24 mouse cellular contexts compared by ENCODE assay signal in the genomic region with DNA sequence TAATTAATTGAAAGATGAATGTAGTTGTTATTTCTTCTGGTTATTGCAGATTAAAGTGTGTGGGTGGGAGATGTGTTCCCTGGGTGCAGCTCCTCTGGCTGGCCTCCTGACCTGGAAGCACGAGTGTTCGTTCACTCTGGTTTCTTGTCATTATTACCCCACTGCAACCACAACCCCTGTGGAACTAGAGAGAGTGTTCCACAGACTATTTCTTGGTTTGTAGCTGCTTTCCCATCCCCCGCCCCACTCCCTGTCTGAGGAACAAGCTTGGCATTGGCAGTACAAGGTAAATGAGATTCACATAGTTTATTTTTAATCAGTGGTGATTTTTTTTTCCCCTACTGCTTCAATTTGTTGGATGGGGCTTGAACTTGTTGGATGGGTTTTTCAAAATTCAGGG.
DNase-seq lines count a peak whose midpoint lies in the region; ATAC-seq and TF ChIP-seq lines count a peak whose summit lies in the region.
"Had no signal": no experiment of that assay in that cellular context is flagged by ENCODE, and none has a peak within 500 bp of the region (broad histone marks: within the 10 kb centered on the region; RNA-seq: fewer than 3 reads in every experiment).

No protein-coding gene starts in this region.

- 57% methylated on average over 3 of the region's 3 CpGs for WGBS in midbrain, embryonic 16.5 days

- peak; percentile 31 to 32 for DNase-seq in cerebellum, postnatal 10 days
- DNase-seq in cerebellum, adult 11-12 months, result no peak
- peak; percentile 8 for DNase-seq in lung, postnatal 36 days
- DNase-seq in lung, adult 18-20 months, result no peak
- DNase-seq in brain, embryonic 14.5 days (ENCODE audit: low read depth), result peak; percentile 38
- no peak for DNase-seq in spleen, postnatal 14 days (ENCODE audit: low spot score in 2 of 2)
- DNase-seq: adrenal gland, postnatal 10 days; adrenal gland, postnatal 36 days; cerebellum, adult 11 months; cerebellum, adult 8-10 months; gastrocnemius, postnatal 10 days; gastrocnemius, postnatal 36 days; heart, postnatal 10 days; heart, postnatal 36 days had no signal

- no peaks in the 10 kb centered on the region for H3K27me3 ChIP-seq in midbrain, embryonic 16.5 days (ENCODE audit: control insufficient read depth, insufficient read depth, low read depth, low read length)
- H3K27me3 ChIP-seq: forebrain, embryonic 13.5 days; heart, embryonic 15.5 days; hindbrain, embryonic 13.5 days had no signal

- peaks cover 2% of the 10 kb centered on the region; the same call in 1 of the 2 replicates for H3K4me1 ChIP-seq in midbrain, embryonic 16.5 days (ENCODE audit: control insufficient read depth, insufficient read depth, low read length)
- H3K4me1 ChIP-seq: forebrain, embryonic 10.5 days; heart, embryonic 15.5 days; hindbrain, embryonic 10.5 days had no signal

- no peak overlapping the region for H3K4me2 ChIP-seq in midbrain, embryonic 16.5 days (ENCODE audit: low read length)
- H3K4me2 ChIP-seq: forebrain, embryonic 13.5 days; heart, embryonic 11.5 days; heart, embryonic 15.5 days; hindbrain, embryonic 13.5 days had no signal

- H3K9ac ChIP-seq in midbrain, embryonic 16.5 days (ENCODE audit: low read depth, low read length), result no peak overlapping the region
- H3K9ac ChIP-seq: forebrain, embryonic 13.5 days; heart, embryonic 15.5 days; hindbrain, embryonic 13.5 days had no signal

- H3K27ac ChIP-seq in midbrain, embryonic 16.5 days (ENCODE audit: low read length), result 0 out of 2 replicates have a peak overlapping the region, but pooled peaks have one; percentile 26
- H3K27ac ChIP-seq: forebrain, embryonic 10.5 days; forebrain, embryonic 13.5 days; heart, embryonic 15.5 days; hindbrain, embryonic 10.5 days; hindbrain, embryonic 13.5 days had no signal

- no peak for ATAC-seq in midbrain, embryonic 16.5 days
- ATAC-seq: activated CD4-positive, CD25-positive, alpha-beta regulatory T cell, adult 4 months; forebrain, embryonic 13.5 days; forebrain, embryonic 16.5 days; hindbrain, embryonic 16.5 days had no signal

- TF ChIP-seq POLR2A in brain, embryonic 14.5 days (IDR thresholded peaks at IDR 0.05; ENCODE audit: borderline replicate concordance, extremely low read depth, insufficient read depth, insufficient read length, poor library complexity, severe bottlenecking), result no peak

- H3K9me3 ChIP-seq in midbrain, embryonic 16.5 days (replicated peaks; ENCODE audit: control insufficient read depth, low read length, poor library complexity, severe bottlenecking), result no peaks in the 10 kb centered on the region; the same call in 1 of the 2 replicates
- H3K9me3 ChIP-seq: forebrain, embryonic 10.5 days; forebrain, embryonic 13.5 days; heart, embryonic 15.5 days; hindbrain, embryonic 10.5 days; hindbrain, embryonic 13.5 days had no signal

- H3K4me3 ChIP-seq in midbrain, embryonic 16.5 days (ENCODE audit: low read depth, low read length), result no peak overlapping the region
- H3K4me3 ChIP-seq: forebrain, embryonic 10.5 days; forebrain, embryonic 13.5 days; heart, embryonic 15.5 days; hindbrain, embryonic 10.5 days; hindbrain, embryonic 13.5 days had no signal

- TF ChIP-seq CTCF in brain, embryonic 14.5 days (IDR thresholded peaks at IDR 0.05; ENCODE audit: borderline replicate concordance, extremely low read depth, insufficient read depth, insufficient read length), result no peak

- no peaks in the 10 kb centered on the region for H3K36me3 ChIP-seq in midbrain, embryonic 16.5 days (ENCODE audit: control insufficient read depth, insufficient read depth, low read length)
- H3K36me3 ChIP-seq: heart, embryonic 15.5 days; hindbrain, embryonic 13.5 days had no signal

Comparison
In these comparisons a context has a peak if more than half of its experiments do, and no peak if none do; other contexts are left out.
1. DNase-seq: peak in cerebellum, postnatal 10 days (2 of 2), lung, postnatal 36 days (single experiment) and brain, embryonic 14.5 days (single experiment); none in cerebellum, adult 11-12 months (single experiment), lung, adult 18-20 months (0 of 2) and spleen, postnatal 14 days (0 of 2).